Mouse (Mus musculus) liver, embryonic 13.5 days (tissue): ENCODE data around the gene Slc30a7. TPM values are rescaled to one million over a fixed set of nuclear protein-coding genes. Genes with fewer than 3 reads are reported as not detected.

Experiments
- ATAC-seq: fragments of 200-750 bp; cut with Nextera tagmentation; 2 replicates; pipeline ENCODE4 v1.8.0; 2017; ENCODE audit warnings: low read depth, mild to moderate bottlenecking, moderate number of reproducible peaks, moderate library complexity
- DNase-seq: peaks from one replicate; pipeline ENCODE4 v3.0.0; 2022
- H3K27ac ChIP-seq: fragments of 300-500 bp; sonication (generic); 2 replicates; pipeline ENCODE4 v1.5.1; 2015; ENCODE audit warnings: moderate library complexity, mild to moderate bottlenecking, inconsistent platforms
- H3K27me3 ChIP-seq: fragments of 300-500 bp; sonication (generic); 2 replicates; pipeline ENCODE4 v1.6.1; 2015; ENCODE audit warnings: mild to moderate bottlenecking, inconsistent platforms
- H3K36me3 ChIP-seq: fragments of 300-500 bp; sonication (generic); 2 replicates; pipeline ENCODE4 v1.6.1; 2015; ENCODE audit warnings: mild to moderate bottlenecking, inconsistent platforms
- H3K4me1 ChIP-seq: fragments of 300-500 bp; sonication (generic); replicated peaks from 2 replicates; pipeline ENCODE4 v1.6.1; 2015; ENCODE audit warnings: inconsistent platforms
- H3K4me2 ChIP-seq: fragments of 300-500 bp; sonication (generic); 2 replicates; pipeline ENCODE4 v1.6.1; 2015; ENCODE audit warnings: inconsistent platforms, mild to moderate bottlenecking, moderate library complexity
- H3K4me3 ChIP-seq: fragments of 300-500 bp; sonication (generic); replicated peaks from 2 replicates; pipeline ENCODE4 v1.5.1; 2015; ENCODE audit warnings: mild to moderate bottlenecking, inconsistent platforms
- H3K9ac ChIP-seq: fragments of 300-500 bp; sonication (generic); 2 replicates; pipeline ENCODE4 v1.6.1; 2015; ENCODE audit warnings: mild to moderate bottlenecking, inconsistent platforms
- H3K9me3 ChIP-seq: fragments of 300-500 bp; sonication (generic); replicated peaks from 2 replicates; pipeline ENCODE4 v1.6.1; 2016; ENCODE audit warnings: inconsistent platforms
- WGBS: fragments of 180-500 bp; shearing (Covaris S2); methylation state at CpG from one replicate; pipeline ENCODE4 v1.1.7; 2015; ENCODE audit not compliant: insufficient replicate concordance; 5-methylcytosine and 5-hydroxymethylcytosine counted together
- polyA plus RNA-seq: library from polyadenylated mRNA; unstranded; fragments of >200 nt; fragmentation: Nextera tagmentation; extraction: Ambion mirVana; gene quantifications from 2 replicates; pipeline ENCODE4 v1.2.1, GENCODE M21; 2015

The Slc30a7 gene
- 12.0 and 13.5 TPM in 2 replicates for polyA plus RNA-seq

DNA sequence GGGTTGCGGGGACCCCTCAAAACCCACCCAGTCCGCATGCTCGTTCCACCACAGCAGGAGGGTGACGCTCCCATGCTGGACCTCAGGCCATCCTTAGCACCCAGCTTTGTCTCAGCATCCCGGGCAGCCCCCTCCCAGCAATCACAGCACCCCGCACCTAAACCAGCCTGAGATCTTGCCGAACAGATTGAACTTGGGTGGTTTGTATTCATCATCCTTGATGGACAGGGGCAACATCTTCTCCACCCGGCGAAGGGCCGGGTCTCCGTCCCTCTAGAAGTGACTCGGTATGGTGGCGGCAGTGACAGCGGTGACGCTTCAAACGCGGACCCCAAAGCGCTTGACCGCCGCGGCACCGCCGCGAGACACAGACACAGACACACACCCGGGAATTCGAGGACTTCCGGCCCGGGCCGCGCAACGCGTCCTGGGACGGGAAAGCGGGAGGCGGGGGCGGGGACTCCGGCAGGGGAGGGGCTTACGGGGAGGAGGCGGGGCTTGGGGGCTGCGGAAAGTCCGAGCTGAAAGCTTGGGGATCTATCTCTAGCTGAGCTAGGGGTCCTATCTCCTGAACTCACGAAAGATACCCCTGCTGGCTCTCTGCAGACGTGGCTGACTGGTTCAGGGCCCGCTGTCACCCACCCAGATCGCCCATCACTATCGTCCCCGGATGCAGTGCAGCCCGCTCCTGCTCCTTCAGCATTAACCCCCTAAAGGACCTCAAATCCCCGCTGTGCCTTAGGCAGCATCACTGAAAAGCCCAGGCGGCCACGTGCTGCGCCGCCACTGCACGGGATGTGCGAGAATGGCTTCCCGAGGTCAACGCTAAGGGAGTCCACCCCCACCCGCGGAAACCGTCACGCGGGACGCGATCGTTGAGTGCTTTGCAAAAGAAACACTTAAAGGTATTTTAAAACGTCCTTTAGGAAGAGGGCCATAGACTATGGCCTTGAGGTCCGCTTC, at the start of gene Slc30a7, which contains the start of gene Extl2:
Gene Slc30a7, minus strand, starts transcription at position 429 of the 963 bp plus-strand sequence.
Gene Extl2, plus strand, starts transcription at position 485 of the 963 bp plus-strand sequence.
- ATAC-seq (peak; percentile 93), DNase-seq (peak; percentile 64)
- Histone ChIP-seq H3K27ac (peak within 1 kb of the TSS; percentile 77), H3K4me2 (peak within 1 kb of the TSS; percentile 96), H3K9ac (peak within 1 kb of the TSS; percentile 81), H3K4me3 (peak within 1 kb of the TSS; percentile 72), H3K36me3 (peaks cover 15% of the 10 kb centered on the region; the same call in 1 of the 2 replicates), H3K4me1 (peaks cover 28% of the 10 kb centered on the region), H3K9me3 (no peaks in the 10 kb centered on the region), H3K27me3 (no peaks in the 10 kb centered on the region)
- WGBS: under 1% methylated on average over 67 of the region's 67 CpGs

DNA sequence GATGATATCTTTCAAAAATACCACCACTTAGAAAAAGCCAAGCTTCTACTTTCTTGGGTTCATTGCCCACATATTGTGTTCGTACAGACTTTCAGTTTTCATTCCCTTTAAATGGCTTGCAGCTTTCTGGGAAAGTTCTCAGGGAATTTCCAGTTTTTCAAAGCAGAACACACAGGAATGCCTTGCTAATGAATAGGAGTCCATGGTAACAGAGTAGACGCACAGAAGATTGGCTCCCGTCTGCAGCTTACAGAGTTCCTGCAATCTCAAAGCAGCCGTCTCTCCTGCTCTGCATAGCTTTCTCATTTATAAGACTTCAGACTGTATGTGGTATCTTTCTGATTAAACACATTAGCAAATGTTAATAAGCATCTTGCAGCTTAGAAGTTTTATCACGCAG, 39.8 kb upstream of the Slc30a7 start:
- DNase-seq (no peak), ATAC-seq (no peak)
- no peaks in the 10 kb centered on the region for H3K4me1 ChIP-seq
- no peaks in the 10 kb centered on the region for H3K27me3 ChIP-seq
- no peaks in the 10 kb centered on the region for H3K36me3 ChIP-seq
- 62% methylated on average over 5 of the region's 5 CpGs for WGBS
- H3K4me2 ChIP-seq: no peak overlapping the region
- H3K9ac ChIP-seq: no peak overlapping the region
- H3K27ac ChIP-seq: no peak overlapping the region
- no peak overlapping the region for H3K4me3 ChIP-seq
- no peaks in the 10 kb centered on the region for H3K9me3 ChIP-seq

DNA sequence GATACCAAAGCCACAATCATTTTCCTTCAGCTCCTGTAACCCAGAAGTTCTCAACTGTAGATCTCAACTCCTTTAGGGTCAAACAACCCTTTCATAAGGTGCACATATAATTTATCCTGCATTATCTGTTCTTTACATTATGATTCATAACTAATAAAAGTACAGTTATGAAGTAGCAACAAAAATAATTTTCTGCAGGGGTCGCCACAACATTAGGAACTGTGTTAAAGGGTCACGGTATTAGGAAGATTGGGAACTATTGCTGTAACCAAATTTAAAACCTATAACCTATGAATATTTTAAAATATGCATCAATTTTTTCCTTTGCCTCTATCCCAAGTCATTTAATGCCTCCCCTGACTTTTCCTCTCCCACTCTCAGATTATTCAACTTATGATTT, 38.8 kb upstream of the Slc30a7 start:
- Histone ChIP-seq H3K4me1 (no peaks in the 10 kb centered on the region), H3K9me3 (no peaks in the 10 kb centered on the region), H3K4me3 (no peak overlapping the region), H3K27ac (no peak overlapping the region), H3K27me3 (no peaks in the 10 kb centered on the region), H3K9ac (no peak overlapping the region), H3K4me2 (no peak overlapping the region), H3K36me3 (no peaks in the 10 kb centered on the region)
- DNase-seq: no peak
- no peak for ATAC-seq
- whole genome bisulfite sequencing: 68% methylated on average over 2 of the region's 2 CpGs

DNA sequence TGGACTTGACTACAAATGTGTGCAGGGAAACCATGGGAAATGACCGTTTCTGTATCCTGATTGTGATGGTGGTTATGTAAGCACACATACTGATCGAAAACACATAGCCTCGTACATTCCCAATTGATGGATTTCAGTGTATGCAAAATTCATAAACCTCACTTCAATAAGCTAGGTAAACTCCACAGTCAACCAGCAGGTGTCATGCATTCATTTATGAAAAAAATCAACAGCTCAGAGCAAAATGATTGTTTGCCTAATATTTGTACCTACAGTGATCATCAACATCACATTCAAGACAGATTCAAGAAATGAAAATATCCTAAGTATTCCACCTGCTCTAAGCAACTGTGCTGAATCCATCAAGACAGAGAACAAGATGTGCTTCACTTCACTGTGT, 33.6 kb upstream of the Slc30a7 start:
- Histone ChIP-seq H3K4me2 (no peak overlapping the region), H3K36me3 (no peaks in the 10 kb centered on the region), H3K4me1 (no peaks in the 10 kb centered on the region), H3K27ac (no peak overlapping the region), H3K27me3 (no peaks in the 10 kb centered on the region), H3K9me3 (no peaks in the 10 kb centered on the region), H3K4me3 (no peak overlapping the region), H3K9ac (no peak overlapping the region)
- no peak for DNase-seq
- 67% methylated on average over 3 of the region's 3 CpGs for WGBS
- no peak for ATAC-seq

DNA sequence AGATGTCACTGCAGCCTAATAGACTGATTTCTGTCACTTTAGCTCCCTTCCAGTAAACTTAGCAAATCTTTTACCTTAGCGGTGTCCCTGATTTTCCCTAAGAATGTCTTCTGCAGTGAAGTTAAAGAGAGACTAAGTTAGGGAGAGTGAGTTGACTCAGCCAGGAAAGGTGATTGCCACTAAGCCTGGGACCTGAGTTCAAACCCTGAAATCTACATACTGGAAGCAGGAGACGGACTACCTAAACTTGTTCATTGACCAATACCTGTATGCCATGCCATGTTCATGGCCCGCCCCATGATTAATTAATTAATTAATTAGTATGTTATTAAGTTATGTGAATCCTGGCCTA, 26.6 kb upstream of the Slc30a7 start:
- Histone ChIP-seq H3K4me1 (no peaks in the 10 kb centered on the region), H3K27ac (no peak overlapping the region), H3K4me2 (no peak overlapping the region), H3K27me3 (no peaks in the 10 kb centered on the region), H3K9me3 (no peaks in the 10 kb centered on the region), H3K4me3 (no peak overlapping the region), H3K9ac (no peak overlapping the region), H3K36me3 (no peaks in the 10 kb centered on the region)
- ATAC-seq (no peak), DNase-seq (no peak)
- 45% methylated on average over 3 of the region's 3 CpGs for WGBS

DNA sequence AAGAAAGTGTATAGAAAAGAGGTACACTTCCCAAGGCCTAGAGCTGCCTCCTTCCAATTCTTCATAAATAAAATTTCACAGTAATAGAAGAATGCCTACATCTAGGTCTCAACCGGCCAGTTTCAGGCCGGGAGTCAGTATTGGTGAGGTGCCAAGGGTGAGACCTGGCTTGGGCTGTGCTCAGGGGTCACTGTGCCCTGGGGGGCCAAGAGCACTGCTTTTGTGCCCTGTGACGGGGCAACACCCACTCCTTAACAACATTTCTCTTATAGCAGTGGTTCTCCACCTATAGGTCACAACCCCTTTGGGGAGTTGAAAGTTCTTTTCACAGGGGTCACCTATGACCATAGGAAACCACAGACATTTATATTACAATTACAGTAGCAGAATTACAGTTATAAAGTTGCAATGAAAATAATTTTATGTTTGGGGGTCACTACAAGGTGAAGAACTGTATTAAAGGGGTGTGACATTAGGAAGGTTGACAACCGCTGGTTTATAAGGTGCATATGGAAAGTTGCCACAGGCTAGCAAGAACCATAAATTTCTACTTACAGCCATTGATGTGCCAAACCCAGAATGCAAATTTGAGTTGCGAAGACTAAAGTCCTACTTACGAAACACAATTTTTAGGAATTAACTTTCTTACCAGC, 26.1 kb upstream of the Slc30a7 start:
- no peaks in the 10 kb centered on the region for H3K36me3 ChIP-seq
- no peak overlapping the region for H3K27ac ChIP-seq
- no peaks in the 10 kb centered on the region for H3K4me1 ChIP-seq
- H3K9me3 ChIP-seq: no peaks in the 10 kb centered on the region
- ATAC-seq (no peak), DNase-seq (no peak)
- H3K27me3 ChIP-seq: no peaks in the 10 kb centered on the region
- H3K9ac ChIP-seq: no peak overlapping the region
- WGBS: 52% methylated on average over 6 of the region's 6 CpGs
- H3K4me2 ChIP-seq: no peak overlapping the region
- no peak overlapping the region for H3K4me3 ChIP-seq

DNA sequence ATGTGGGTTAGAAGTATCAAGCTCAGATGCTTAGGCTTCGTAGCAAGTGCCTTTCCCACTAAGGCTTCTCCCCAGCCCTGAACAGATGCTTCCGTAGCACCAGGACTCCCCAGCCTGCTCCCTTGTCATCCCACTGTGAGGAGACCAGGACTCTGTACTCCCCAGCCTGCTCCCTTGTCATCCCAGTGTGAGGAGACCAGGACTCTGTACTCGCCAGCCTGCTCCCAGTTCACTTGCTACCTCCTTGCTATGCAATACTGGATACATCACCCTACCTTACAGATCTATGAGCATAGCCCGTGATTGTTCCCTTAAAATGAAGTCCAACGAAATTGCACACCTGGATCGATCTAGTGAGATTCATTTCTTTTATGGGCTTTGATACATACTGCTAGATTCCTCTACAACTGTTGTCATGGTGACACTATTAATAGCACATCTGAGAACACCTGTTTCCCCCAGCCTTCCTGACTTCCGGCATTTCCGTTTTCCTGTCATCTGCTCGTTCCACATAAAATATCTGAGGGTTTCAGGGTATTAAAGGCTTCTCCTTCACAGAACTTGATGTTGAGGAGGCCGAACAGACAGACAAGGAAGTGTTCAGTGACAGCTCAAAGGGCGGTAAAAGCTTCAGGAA, 23.1 kb upstream of the Slc30a7 start:
- ATAC-seq: no peak
- Histone ChIP-seq H3K36me3 (peaks cover 5% of the 10 kb centered on the region; the same call in 1 of the 2 replicates), H3K4me3 (no peak overlapping the region), H3K4me2 (no peak overlapping the region), H3K27ac (no peak overlapping the region), H3K9me3 (no peaks in the 10 kb centered on the region), H3K27me3 (no peaks in the 10 kb centered on the region), H3K9ac (no peak overlapping the region), H3K4me1 (no peaks in the 10 kb centered on the region)
- WGBS: 49% methylated on average over 11 of the region's 11 CpGs
- DNase-seq: no peak

DNA sequence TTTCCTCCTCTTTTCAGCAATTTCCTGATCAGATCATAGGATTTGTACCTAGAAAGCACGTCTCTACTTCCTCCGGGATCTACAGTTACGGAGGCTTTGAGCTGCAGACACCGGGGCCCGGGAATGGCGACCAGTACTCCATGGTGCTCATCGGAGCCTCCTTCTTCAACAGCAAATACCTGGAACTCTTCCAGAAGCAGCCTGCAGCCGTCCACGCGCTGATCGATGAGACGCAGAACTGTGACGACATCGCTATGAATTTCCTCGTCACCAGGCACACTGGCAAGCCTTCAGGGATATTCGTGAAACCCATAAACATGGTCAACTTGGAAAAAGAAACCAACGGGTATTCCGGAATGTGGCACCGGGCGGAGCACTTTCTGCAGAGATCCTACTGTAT, 19.8 kb upstream of the Slc30a7 start:
- H3K36me3 ChIP-seq: peaks cover 5% of the 10 kb centered on the region; the same call in 1 of the 2 replicates
- H3K4me2 ChIP-seq: no peak overlapping the region
- no peak overlapping the region for H3K27ac ChIP-seq
- ATAC-seq (no peak), DNase-seq (no peak)
- WGBS: 90% methylated on average over 20 of the region's 20 CpGs
- H3K4me1 ChIP-seq: no peaks in the 10 kb centered on the region
- no peaks in the 10 kb centered on the region for H3K27me3 ChIP-seq
- no peak overlapping the region for H3K9ac ChIP-seq
- no peak overlapping the region for H3K4me3 ChIP-seq
- no peaks in the 10 kb centered on the region for H3K9me3 ChIP-seq

DNA sequence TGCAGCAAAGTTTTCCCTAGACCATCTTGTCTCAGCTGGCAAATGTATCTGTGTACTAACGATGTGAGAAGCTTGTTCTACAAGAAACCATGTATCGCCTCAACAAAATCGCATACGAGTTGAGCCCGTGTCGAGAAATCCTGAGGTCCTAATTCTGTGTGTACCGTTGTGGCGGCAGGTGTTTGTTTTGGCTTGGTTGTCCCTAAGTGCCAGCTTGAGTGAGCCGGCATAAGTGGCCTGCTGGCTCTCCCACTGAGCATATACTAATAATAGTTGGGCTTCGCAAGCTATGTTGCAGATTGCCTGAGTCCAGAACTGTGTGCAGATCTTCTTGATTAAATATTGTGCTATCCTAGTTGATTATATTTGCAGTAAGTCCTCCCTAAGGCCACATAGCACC, 18.5 kb upstream of the Slc30a7 start:
- no peak for ATAC-seq

DNA sequence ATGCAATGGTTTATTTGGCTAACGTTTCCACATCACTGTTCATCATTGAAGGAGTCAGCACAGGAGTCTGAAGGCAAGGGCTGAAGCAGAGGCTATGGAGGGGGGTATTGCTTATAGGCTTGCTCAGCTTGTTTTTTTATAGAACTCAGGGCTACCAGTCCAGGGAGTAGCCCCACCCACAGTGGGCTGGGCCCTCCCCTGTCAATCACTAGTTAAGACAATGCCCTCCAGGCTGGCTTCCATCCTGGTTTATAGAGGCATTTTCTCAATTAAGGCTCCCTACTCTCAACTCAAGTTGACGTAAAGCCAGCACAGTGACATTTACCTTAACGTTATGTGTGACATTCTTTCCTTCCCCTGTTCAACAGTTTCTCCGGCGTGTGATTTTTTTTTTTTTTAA, 17.5 kb upstream of the Slc30a7 start:
- no peak overlapping the region for H3K4me2 ChIP-seq
- DNase-seq (no peak), ATAC-seq (no peak)
- H3K9me3 ChIP-seq: no peaks in the 10 kb centered on the region
- H3K4me3 ChIP-seq: no peak overlapping the region
- H3K27me3 ChIP-seq: no peaks in the 10 kb centered on the region
- 80% methylated on average over 5 of the region's 5 CpGs for WGBS
- H3K36me3 ChIP-seq: peaks cover 5% of the 10 kb centered on the region; the same call in 1 of the 2 replicates
- no peak overlapping the region for H3K27ac ChIP-seq
- H3K4me1 ChIP-seq: no peaks in the 10 kb centered on the region
- no peak overlapping the region for H3K9ac ChIP-seq

More for the DNA sequence above, 18.5 kb upstream of the Slc30a7 start:
- Histone ChIP-seq H3K4me3 (no peak overlapping the region), H3K4me2 (no peak overlapping the region), H3K9ac (no peak overlapping the region), H3K9me3 (no peaks in the 10 kb centered on the region), H3K4me1 (no peaks in the 10 kb centered on the region), H3K27me3 (no peaks in the 10 kb centered on the region), H3K27ac (no peak overlapping the region), H3K36me3 (peaks cover 5% of the 10 kb centered on the region; the same call in 1 of the 2 replicates)
- DNase-seq: no peak
- WGBS: 87% methylated on average over 10 of the region's 10 CpGs

DNA sequence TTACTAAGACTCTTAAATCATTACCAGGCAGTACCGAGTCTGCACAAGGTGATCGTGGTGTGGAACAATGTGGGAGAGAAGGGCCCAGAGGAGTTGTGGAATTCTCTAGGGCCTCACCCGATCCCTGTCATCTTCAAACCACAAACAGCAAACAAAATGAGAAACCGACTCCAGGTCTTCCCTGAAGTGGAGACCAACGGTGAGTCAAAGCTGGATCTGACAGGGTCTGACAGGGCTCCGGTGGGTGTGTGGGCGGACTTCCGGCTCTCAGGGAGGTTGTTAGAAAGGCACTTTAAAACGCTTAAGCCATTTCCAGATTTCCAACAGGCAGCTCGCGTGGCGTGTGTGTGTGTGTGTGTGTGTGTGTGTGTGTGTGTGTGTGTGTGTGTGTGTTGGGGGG, 17.0 kb upstream of the Slc30a7 start:
- Histone ChIP-seq H3K27me3 (no peaks in the 10 kb centered on the region), H3K27ac (no peak overlapping the region), H3K4me3 (no peak overlapping the region), H3K9ac (no peak overlapping the region), H3K4me1 (no peaks in the 10 kb centered on the region), H3K36me3 (peaks cover 5% of the 10 kb centered on the region; the same call in 1 of the 2 replicates), H3K4me2 (no peak overlapping the region), H3K9me3 (no peaks in the 10 kb centered on the region)
- no peak for ATAC-seq
- 74% methylated on average over 12 of the region's 12 CpGs for WGBS
- DNase-seq: no peak
